Mouse (Mus musculus) kidney, adult 9 months (tissue): ENCODE measurements around the gene Atp2c2.

Experiments used
- DNase-seq: peaks from one replicate; pipeline ENCODE4 v3.0.0; 2022

The Atp2c2 gene

GRCm38 (mm10) chr8:119699549-119700134, at the start of gene Atp2c2:
Gene Atp2c2 (plus strand): TSS chr8:119700009.
- peak; percentile 58 for DNase-seq

- no peak for DNase-seq
These were observed 48.5 kb upstream of the Atp2c2 start for GRCm38 (mm10) chr8:119651324-119651723.

- DNase-seq = peak; percentile 46
These were observed 42.9 kb upstream of the Atp2c2 start for GRCm38 (mm10) chr8:119656709-119657464.

GRCm38 (mm10) chr8:119661081-119661480, 38.7 kb upstream of the Atp2c2 start:
- DNase-seq = peak; percentile 71

GRCm38 (mm10) chr8:119661892-119662291, 37.9 kb upstream of the Atp2c2 start:
- peak; percentile 32 for DNase-seq

GRCm38 (mm10) chr8:119663440-119663839, 36.4 kb upstream of the Atp2c2 start:
- DNase-seq = no peak

GRCm38 (mm10) chr8:119665270-119665669, 34.5 kb upstream of the Atp2c2 start:
- DNase-seq = peak; percentile 36

GRCm38 (mm10) chr8:119666219-119666951, 33.4 kb upstream of the Atp2c2 start, which contains the start of gene Wfdc1:
Gene Wfdc1 (plus strand): TSS chr8:119666365.
- DNase-seq = no peak

- DNase-seq = no peak
These were observed 31.4 kb upstream of the Atp2c2 start for GRCm38 (mm10) chr8:119668447-119668846.

GRCm38 (mm10) chr8:119669284-119669683, 30.5 kb upstream of the Atp2c2 start:
- no peak for DNase-seq

- peak; percentile 53 for DNase-seq
These were observed 29.3 kb upstream of the Atp2c2 start for GRCm38 (mm10) chr8:119670419-119671091.

- DNase-seq = no peak
These were observed 25.7 kb upstream of the Atp2c2 start for GRCm38 (mm10) chr8:119673976-119674555.

GRCm38 (mm10) chr8:119675457-119675856, 24.4 kb upstream of the Atp2c2 start:
- DNase-seq = no peak

GRCm38 (mm10) chr8:119676389-119676788, 23.4 kb upstream of the Atp2c2 start:
- peak; percentile 96 for DNase-seq

GRCm38 (mm10) chr8:119678138-119678843, 21.5 kb upstream of the Atp2c2 start:
- peak; percentile 40 for DNase-seq

GRCm38 (mm10) chr8:119679184-119679583, 20.6 kb upstream of the Atp2c2 start:
- no peak for DNase-seq

GRCm38 (mm10) chr8:119690602-119691001, 9.2 kb upstream of the Atp2c2 start:
- DNase-seq = no peak

GRCm38 (mm10) chr8:119691989-119692388, 7.8 kb upstream of the Atp2c2 start:
- peak; percentile 31 for DNase-seq

GRCm38 (mm10) chr8:119694696-119695095, 5.1 kb upstream of the Atp2c2 start:
- DNase-seq = no peak

- DNase-seq = no peak
These were observed 2.6 kb upstream of the Atp2c2 start for GRCm38 (mm10) chr8:119697163-119697562.

- DNase-seq = peak; percentile 74
These were observed 849 bp upstream of the Atp2c2 start for GRCm38 (mm10) chr8:119698960-119699359.

- DNase-seq = no peak
These were observed 3.2 kb downstream of the Atp2c2 start for GRCm38 (mm10) chr8:119702965-119703364.
